Mouse (Mus musculus): ENCODE results near the gene Gtf2a1l.

Gtf2a1l gene

GRCm38 (mm10) chr17:88653375-88653769 lies 15.1 kb upstream of the Gtf2a1l start:
- DNase-seq (ENCODE audit: low read depth, low spot score) = no peak

DNA sequence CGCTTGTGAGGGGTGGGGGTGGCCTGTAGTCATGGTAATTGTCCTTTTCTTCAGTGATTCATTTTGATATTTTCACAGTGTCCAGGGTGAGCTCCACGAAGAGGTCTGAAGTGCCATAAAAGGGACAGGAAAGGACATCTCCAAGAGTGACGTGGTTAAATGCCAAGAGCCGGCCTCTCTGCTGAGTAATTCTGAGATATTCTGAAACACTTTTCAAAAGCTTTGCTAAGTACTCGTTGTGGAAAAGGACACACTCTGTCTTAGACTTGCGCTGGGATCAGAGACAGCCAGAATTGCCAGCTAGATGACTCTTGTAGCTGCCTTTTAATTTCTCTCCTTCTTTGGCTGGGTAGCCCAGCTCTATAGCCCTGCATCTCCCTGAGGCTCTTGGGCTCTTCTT lies 9.9 kb upstream of the Gtf2a1l start:
- no peak for DNase-seq (ENCODE audit: low read depth, low spot score)

DNA sequence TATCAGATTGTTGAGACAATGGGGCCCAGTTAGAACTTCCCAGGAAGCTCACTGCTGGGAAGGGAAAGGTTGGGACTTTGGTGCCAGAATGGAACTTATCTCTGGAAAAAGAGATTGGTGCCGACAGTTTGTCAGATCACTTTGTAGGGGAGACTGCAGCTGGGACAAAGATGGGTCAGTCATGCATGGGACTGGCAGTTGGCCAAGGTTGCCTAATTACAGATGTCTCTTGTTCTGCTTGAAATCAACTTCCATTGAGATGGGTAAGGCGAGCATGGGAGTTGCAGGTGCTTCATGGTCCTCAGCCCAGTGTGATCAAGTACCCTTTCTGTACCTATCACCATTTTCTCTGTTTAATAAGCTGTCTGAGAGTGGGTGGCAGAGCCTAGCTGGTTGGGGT lies 2.4 kb upstream of the Gtf2a1l start:
- no peak for DNase-seq (ENCODE audit: low read depth, low spot score)

DNA sequence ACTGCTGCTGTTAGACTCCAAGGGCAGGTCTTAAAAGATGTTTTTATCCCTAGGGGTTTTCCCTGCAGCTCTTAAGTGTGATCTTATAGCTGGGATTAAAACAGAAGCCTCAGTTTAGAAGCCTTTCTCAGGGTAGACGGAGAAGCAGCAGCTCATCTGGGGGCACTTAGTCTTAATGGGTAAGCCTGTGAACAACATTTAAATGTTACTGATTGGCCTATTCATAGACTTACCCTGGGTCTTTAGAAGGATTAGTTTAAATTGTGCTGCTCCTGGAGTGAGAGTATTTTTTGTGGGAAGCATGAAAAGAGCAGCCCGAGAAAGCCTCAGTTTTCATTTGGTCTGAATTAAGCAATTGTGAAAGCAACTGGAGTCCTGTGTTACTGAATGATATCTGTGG lies 1.5 kb downstream of the Gtf2a1l start:
- DNase-seq (ENCODE audit: low read depth, low spot score) = no peak

GRCm38 (mm10) chr17:88670800-88671199 lies 2.3 kb downstream of the Gtf2a1l start:
- DNase-seq (ENCODE audit: low read depth, low spot score) = no peak

- DNase-seq (ENCODE audit: low read depth, low spot score) = no peak
Measured at GRCm38 (mm10) chr17:88675310-88676309, 7.2 kb downstream of the Gtf2a1l start.

DNA sequence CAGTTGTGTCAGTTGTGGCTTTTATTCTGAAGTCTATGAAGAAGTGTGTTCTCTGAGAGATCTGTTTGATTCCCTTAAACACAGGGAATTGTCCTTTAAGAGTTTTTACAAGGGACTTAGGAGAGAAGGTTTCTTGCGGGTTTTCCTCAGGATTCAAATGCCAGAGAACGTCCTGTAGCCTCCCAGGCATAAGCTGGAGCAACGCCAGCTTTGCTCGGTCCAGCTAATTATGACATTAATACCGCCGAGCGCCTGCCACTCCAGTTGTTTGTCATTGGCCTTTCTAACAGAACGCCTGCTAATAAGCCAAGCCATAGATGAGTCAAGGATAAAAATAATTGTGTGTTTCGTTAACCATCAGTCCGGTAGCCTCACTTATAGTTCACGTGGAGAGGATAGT lies 19.8 kb downstream of the Gtf2a1l start:
- no peak for DNase-seq (ENCODE audit: low read depth, low spot score)

- DNase-seq (ENCODE audit: low read depth, low spot score) = no peak
Measured at GRCm38 (mm10) chr17:88696656-88697333, 28.3 kb downstream of the Gtf2a1l start.

DNA sequence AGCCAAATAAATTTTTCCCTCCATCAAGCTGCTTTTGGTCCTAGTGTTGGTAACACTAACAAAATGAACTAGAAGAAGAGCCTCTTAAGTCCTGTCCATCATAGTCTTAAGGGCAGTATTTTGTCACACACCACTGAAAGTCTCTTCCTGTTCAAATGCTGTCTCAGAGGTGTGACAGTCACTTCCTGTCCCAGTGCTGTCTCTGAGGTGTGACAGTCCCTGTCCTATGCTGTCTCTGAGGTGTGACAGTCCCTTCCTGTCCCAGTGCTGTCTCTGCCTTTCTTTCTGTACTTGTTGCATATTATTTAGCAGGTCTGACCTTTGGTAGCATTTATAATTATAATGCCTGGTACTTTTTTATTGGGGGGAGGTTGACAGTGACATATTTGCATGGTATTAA lies 32.4 kb downstream of the Gtf2a1l start:
- DNase-seq (ENCODE audit: low read depth, low spot score) = no peak

GRCm38 (mm10) chr17:88702345-88702744 lies 33.9 kb downstream of the Gtf2a1l start:
- no peak for DNase-seq (ENCODE audit: low read depth, low spot score)

GRCm38 (mm10) chr17:88703112-88703511 lies 34.7 kb downstream of the Gtf2a1l start:
- no peak for DNase-seq (ENCODE audit: low read depth, low spot score)

DNA sequence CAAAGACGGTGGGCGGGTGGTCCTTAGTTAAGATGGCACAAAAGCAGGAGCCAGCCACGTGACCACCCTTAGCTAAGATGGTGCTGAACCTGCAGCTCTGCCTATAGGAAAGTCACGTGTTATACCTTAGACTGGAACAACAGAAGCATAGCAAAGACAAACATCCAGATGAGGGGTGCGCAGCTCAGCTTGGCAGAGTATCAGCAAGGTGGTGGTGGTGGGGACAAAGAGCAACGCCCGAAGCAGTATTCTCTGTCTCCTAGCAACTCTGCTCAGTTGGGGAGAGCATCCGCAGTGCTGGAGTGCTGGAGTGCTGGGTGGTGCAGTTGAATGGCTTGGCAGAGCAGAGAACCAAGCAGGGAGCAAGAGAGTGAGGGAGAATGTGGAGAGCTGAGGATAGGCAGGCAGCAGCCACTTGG lies 37.8 kb downstream of the Gtf2a1l start:
- DNase-seq (ENCODE audit: low read depth, low spot score) = no peak

- DNase-seq (ENCODE audit: low read depth, low spot score) = no peak
Measured at GRCm38 (mm10) chr17:88749646-88750045, 81.2 kb downstream of the Gtf2a1l start.

DNA sequence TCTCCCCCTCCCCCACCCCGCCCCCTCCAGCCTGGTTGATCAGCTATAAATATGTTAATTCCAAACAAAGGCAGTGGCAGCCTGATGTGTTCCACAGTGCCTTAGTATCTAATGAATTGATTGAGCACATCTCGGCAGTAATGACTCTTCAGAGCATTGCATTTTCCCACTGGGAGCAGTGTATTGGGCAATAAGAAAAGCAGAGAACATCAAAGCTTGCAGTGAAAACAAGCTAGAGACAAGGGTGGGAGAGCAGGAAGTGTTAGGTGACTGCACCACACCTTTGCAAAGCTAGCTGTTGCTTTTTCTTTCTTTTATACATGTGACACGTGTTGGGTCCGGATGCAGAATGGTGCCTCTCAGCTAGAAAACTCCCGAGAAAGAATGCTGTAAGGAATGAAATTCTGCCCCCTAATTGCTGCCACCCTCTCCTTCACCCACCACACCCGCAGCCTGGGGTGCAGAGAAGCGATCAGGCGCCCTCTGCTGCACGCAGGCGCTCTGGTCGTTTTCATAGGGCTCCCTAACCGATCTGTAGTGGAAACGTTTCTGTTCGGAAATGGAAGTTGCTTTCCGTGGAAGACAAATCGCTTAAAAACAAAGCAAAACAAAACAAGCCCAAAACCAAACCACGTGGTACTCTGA lies 84.5 kb downstream of the Gtf2a1l start:
- no peak for DNase-seq (ENCODE audit: low read depth, low spot score)

DNA sequence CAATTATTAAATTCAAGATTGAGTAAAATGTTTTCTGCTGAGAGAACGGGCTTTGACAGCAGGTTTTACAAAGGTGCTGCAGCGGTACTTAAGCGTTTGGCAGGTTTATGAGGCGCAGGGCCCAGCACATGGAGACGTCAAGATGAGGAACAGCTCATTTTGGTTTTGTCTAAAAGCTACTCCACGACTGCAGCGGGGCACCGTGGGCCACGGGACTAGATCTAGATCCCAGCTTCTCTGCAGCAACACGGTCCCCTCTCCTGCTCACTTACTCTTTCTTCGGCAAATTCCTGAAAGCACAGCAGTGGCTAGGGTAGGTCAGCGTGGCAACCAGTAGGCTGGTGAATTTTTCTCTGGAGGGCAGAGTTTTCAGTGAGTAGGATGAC lies 85.0 kb downstream of the Gtf2a1l start:
- no peak for DNase-seq (ENCODE audit: low read depth, low spot score)

GRCm38 (mm10) chr17:88755776-88756175 lies 87.3 kb downstream of the Gtf2a1l start:
- DNase-seq (ENCODE audit: low read depth, low spot score) = no peak

DNA sequence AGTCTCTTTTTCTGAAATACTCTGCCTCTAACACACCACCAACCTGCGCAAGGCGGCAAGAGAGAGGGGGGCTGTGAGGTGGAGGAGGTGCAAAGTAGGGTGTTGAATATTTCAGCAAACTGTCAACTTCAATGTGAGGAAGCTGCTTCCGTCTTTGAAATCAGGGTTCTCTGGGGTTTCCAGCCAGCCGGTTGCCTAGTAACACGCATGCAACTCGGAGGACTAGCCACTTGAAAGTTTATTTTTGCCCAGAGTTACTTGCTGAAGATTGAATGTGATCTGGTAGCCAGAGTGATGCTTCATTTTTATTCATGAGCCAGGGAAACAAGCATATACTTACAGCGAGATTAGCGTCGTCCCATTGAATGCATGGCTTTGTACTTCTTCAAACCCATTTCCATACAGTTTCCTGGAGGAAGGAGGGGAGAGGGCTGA lies 89.6 kb downstream of the Gtf2a1l start:
- peak; percentile 70 for DNase-seq (ENCODE audit: low read depth, low spot score)

GRCm38 (mm10) chr17:88763396-88764135 lies 95.1 kb downstream of the Gtf2a1l start:
- DNase-seq (ENCODE audit: low read depth, low spot score) = no peak

DNA sequence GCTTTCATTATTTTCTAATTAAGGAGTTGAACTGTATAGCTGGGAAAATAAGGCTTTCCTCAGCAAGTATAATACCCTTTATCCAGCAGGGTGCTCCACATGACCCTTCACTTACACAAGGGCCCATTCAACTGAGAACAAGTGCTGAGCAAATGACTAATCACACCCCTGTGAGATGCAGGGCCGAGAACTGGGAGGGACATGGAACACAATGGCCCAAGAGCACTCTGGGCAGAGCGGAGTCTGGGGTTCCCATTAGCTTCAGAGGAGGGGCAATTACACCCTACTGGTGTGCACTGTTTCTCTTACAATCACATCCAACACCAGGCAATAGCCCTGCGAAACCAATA lies 95.7 kb downstream of the Gtf2a1l start:
- no peak for DNase-seq (ENCODE audit: low read depth, low spot score)

Data from brain, embryonic 18.5 days (tissue).